Mouse (Mus musculus): ENCODE results near the gene Cnih3. TPM values are rescaled to one million over a fixed set of nuclear protein-coding genes. Genes with fewer than 3 reads are reported as not detected.
A peak's percentile ranks its signal among the peaks of the same experiment; 100 is the strongest.

Cnih3 gene
- polyA plus RNA-seq, 1 experiment from 2014 or later: 0.27 TPM

GRCm38 (mm10) chr1:181456911-181457310 is 104.5 kb downstream of the Cnih3 start:
- no peak overlapping the region for H3K4me3 ChIP-seq
- H3K36me3 ChIP-seq: no peaks in the 10 kb centered on the region
- no peak overlapping the region for H3K27ac ChIP-seq (ENCODE audit: poor library complexity, severe bottlenecking)
- H3K9me3 ChIP-seq (replicated peaks): no peaks in the 10 kb centered on the region; the same call in 1 of the 2 replicates
- no peak overlapping the region for H3K9ac ChIP-seq
- no peaks in the 10 kb centered on the region for H3K27me3 ChIP-seq (replicated peaks)
- ATAC-seq (ENCODE audit: insufficient number of reproducible peaks, low FRiP score): no peak
- no peak overlapping the region for H3K4me2 ChIP-seq
- H3K4me1 ChIP-seq (replicated peaks): no peaks in the 10 kb centered on the region
- WGBS: 74% methylated on average over 7 of the region's 7 CpGs

GRCm38 (mm10) chr1:181459431-181460105 is 107.1 kb downstream of the Cnih3 start:
- no peak for ATAC-seq (ENCODE audit: insufficient number of reproducible peaks, low FRiP score)
- Histone ChIP-seq H3K4me1 (replicated peaks) (peaks cover 8% of the 10 kb centered on the region), H3K9me3 (replicated peaks) (no peaks in the 10 kb centered on the region; the same call in 1 of the 2 replicates), H3K9ac (no peak overlapping the region), H3K4me3 (no peak overlapping the region), H3K27ac (ENCODE audit: poor library complexity, severe bottlenecking) (no peak overlapping the region), H3K27me3 (replicated peaks) (no peaks in the 10 kb centered on the region), H3K4me2 (no peak overlapping the region), H3K36me3 (no peaks in the 10 kb centered on the region)
- 69% methylated on average over 7 of the region's 7 CpGs for WGBS

GRCm38 (mm10) chr1:181460283-181460682 is 107.9 kb downstream of the Cnih3 start:
- Histone ChIP-seq H3K27ac (ENCODE audit: poor library complexity, severe bottlenecking) (no peak overlapping the region), H3K36me3 (no peaks in the 10 kb centered on the region), H3K4me2 (no peak overlapping the region), H3K4me3 (no peak overlapping the region), H3K9me3 (replicated peaks) (no peaks in the 10 kb centered on the region; the same call in 1 of the 2 replicates), H3K4me1 (replicated peaks) (peaks cover 8% of the 10 kb centered on the region), H3K9ac (no peak overlapping the region), H3K27me3 (replicated peaks) (no peaks in the 10 kb centered on the region)
- ATAC-seq (ENCODE audit: insufficient number of reproducible peaks, low FRiP score): no peak
- WGBS: 74% methylated on average over 2 of the region's 2 CpGs

- no peak overlapping the region for H3K9ac ChIP-seq
- no peak for ATAC-seq (ENCODE audit: insufficient number of reproducible peaks, low FRiP score)
- no peaks in the 10 kb centered on the region; the same call in 1 of the 2 replicates for H3K9me3 ChIP-seq (replicated peaks)
- H3K4me1 ChIP-seq (replicated peaks): peaks cover 12% of the 10 kb centered on the region
- H3K4me2 ChIP-seq: no peak overlapping the region
- H3K36me3 ChIP-seq: no peaks in the 10 kb centered on the region
- no peak overlapping the region for H3K4me3 ChIP-seq
- no peaks in the 10 kb centered on the region for H3K27me3 ChIP-seq (replicated peaks)
- WGBS: 80% methylated on average over 8 of the region's 8 CpGs
- no peak overlapping the region for H3K27ac ChIP-seq (ENCODE audit: poor library complexity, severe bottlenecking)
Observed at GRCm38 (mm10) chr1:181461484-181461883, 109.1 kb downstream of the Cnih3 start.

- Histone ChIP-seq H3K4me1 (replicated peaks) (peaks cover 20% of the 10 kb centered on the region), H3K4me3 (no peak overlapping the region), H3K4me2 (no peak overlapping the region), H3K27me3 (replicated peaks) (no peaks in the 10 kb centered on the region), H3K9ac (no peak overlapping the region), H3K27ac (ENCODE audit: poor library complexity, severe bottlenecking) (no peak overlapping the region), H3K36me3 (no peaks in the 10 kb centered on the region), H3K9me3 (replicated peaks) (no peaks in the 10 kb centered on the region; the same call in 1 of the 2 replicates)
- ATAC-seq (ENCODE audit: insufficient number of reproducible peaks, low FRiP score): 0 out of 2 replicates have a peak, but pooled peaks have one; percentile 37
- 53% methylated on average over 8 of the region's 8 CpGs for WGBS
Observed at GRCm38 (mm10) chr1:181462051-181462905, 109.8 kb downstream of the Cnih3 start.

- WGBS: 77% methylated on average over 6 of the region's 6 CpGs
- no peak overlapping the region for H3K4me2 ChIP-seq
Observed at GRCm38 (mm10) chr1:181462906-181463179, 110.4 kb downstream of the Cnih3 start.

GRCm38 (mm10) chr1:181465027-181465426 is 112.6 kb downstream of the Cnih3 start:
- Histone ChIP-seq H3K4me2 (no peak overlapping the region), H3K9me3 (replicated peaks) (no peaks in the 10 kb centered on the region), H3K9ac (no peak overlapping the region), H3K4me3 (no peak overlapping the region), H3K27me3 (replicated peaks) (no peaks in the 10 kb centered on the region), H3K36me3 (no peaks in the 10 kb centered on the region), H3K4me1 (replicated peaks) (peaks cover 22% of the 10 kb centered on the region), H3K27ac (ENCODE audit: poor library complexity, severe bottlenecking) (no peak overlapping the region)
- ATAC-seq (ENCODE audit: insufficient number of reproducible peaks, low FRiP score): no peak
- WGBS: 39% methylated on average over 5 of the region's 5 CpGs

More at GRCm38 (mm10) chr1:181462906-181463179, 110.4 kb downstream of the Cnih3 start:
- Histone ChIP-seq H3K9me3 (replicated peaks) (no peaks in the 10 kb centered on the region; the same call in 1 of the 2 replicates), H3K9ac (no peak overlapping the region), H3K27ac (ENCODE audit: poor library complexity, severe bottlenecking) (no peak overlapping the region), H3K36me3 (no peaks in the 10 kb centered on the region), H3K4me3 (no peak overlapping the region), H3K27me3 (replicated peaks) (no peaks in the 10 kb centered on the region), H3K4me1 (replicated peaks) (peaks cover 22% of the 10 kb centered on the region)
- no peak for ATAC-seq (ENCODE audit: insufficient number of reproducible peaks, low FRiP score)

GRCm38 (mm10) chr1:181466040-181466439 is 113.6 kb downstream of the Cnih3 start:
- H3K27me3 ChIP-seq (replicated peaks): no peaks in the 10 kb centered on the region
- WGBS: 86% methylated on average over 6 of the region's 6 CpGs
- H3K4me1 ChIP-seq (replicated peaks): peaks cover 22% of the 10 kb centered on the region
- no peak overlapping the region for H3K4me3 ChIP-seq
- H3K9me3 ChIP-seq (replicated peaks): peaks cover 6% of the 10 kb centered on the region
- no peak overlapping the region for H3K9ac ChIP-seq
- H3K36me3 ChIP-seq: 0 out of 2 replicates have a peak, but pooled peaks cover 2% of the 10 kb centered on the region
- ATAC-seq (ENCODE audit: insufficient number of reproducible peaks, low FRiP score): no peak
- no peak overlapping the region for H3K4me2 ChIP-seq
- H3K27ac ChIP-seq (ENCODE audit: poor library complexity, severe bottlenecking): no peak overlapping the region

- Histone ChIP-seq H3K4me2 (peak overlapping the region; percentile 61), H3K9ac (no peak overlapping the region), H3K9me3 (replicated peaks) (peaks cover 12% of the 10 kb centered on the region), H3K4me1 (replicated peaks) (peaks cover 22% of the 10 kb centered on the region), H3K36me3 (0 out of 2 replicates have a peak, but pooled peaks cover 2% of the 10 kb centered on the region), H3K4me3 (peak overlapping the region; percentile 27), H3K27ac (ENCODE audit: poor library complexity, severe bottlenecking) (peak overlapping the region; percentile 44; the same call in 1 of the 2 replicates), H3K27me3 (replicated peaks) (no peaks in the 10 kb centered on the region)
- 38% methylated on average over 17 of the region's 17 CpGs for WGBS
- ATAC-seq (ENCODE audit: insufficient number of reproducible peaks, low FRiP score): peak; percentile 40
Observed at GRCm38 (mm10) chr1:181466601-181467320, 114.3 kb downstream of the Cnih3 start.

- Histone ChIP-seq H3K4me3 (no peak overlapping the region), H3K27ac (ENCODE audit: poor library complexity, severe bottlenecking) (0 out of 2 replicates have a peak overlapping the region, but pooled peaks have one; percentile 44)
Observed at GRCm38 (mm10) chr1:181467321-181467670, 114.9 kb downstream of the Cnih3 start.

GRCm38 (mm10) chr1:181469415-181469814 is 117.0 kb downstream of the Cnih3 start:
- Histone ChIP-seq H3K9ac (no peak overlapping the region), H3K4me1 (replicated peaks) (peaks cover 15% of the 10 kb centered on the region), H3K27ac (ENCODE audit: poor library complexity, severe bottlenecking) (no peak overlapping the region), H3K9me3 (replicated peaks) (peaks cover 17% of the 10 kb centered on the region), H3K36me3 (0 out of 2 replicates have a peak, but pooled peaks cover 2% of the 10 kb centered on the region), H3K4me2 (no peak overlapping the region), H3K27me3 (replicated peaks) (no peaks in the 10 kb centered on the region), H3K4me3 (no peak overlapping the region)
- ATAC-seq (ENCODE audit: insufficient number of reproducible peaks, low FRiP score): no peak
- 73% methylated on average over 8 of the region's 8 CpGs for WGBS

More at GRCm38 (mm10) chr1:181467321-181467670, 114.9 kb downstream of the Cnih3 start:
- no peak for ATAC-seq (ENCODE audit: insufficient number of reproducible peaks, low FRiP score)
- no peak overlapping the region for H3K9ac ChIP-seq
- peaks cover 19% of the 10 kb centered on the region for H3K4me1 ChIP-seq (replicated peaks)
- no peaks in the 10 kb centered on the region for H3K27me3 ChIP-seq (replicated peaks)
- peak overlapping the region; percentile 61 for H3K4me2 ChIP-seq
- WGBS: 82% methylated on average over 6 of the region's 6 CpGs
- H3K36me3 ChIP-seq: 0 out of 2 replicates have a peak, but pooled peaks cover 2% of the 10 kb centered on the region
- peaks cover 17% of the 10 kb centered on the region for H3K9me3 ChIP-seq (replicated peaks)
